Mouse (Mus musculus): ENCODE measurements around the gene Khk.

- TF ChIP-seq CTCF (conservative IDR thresholded peaks at IDR 0.05; ENCODE audit: insufficient read depth, insufficient read length, low read depth, low read length) (no peak), POLR2A (IDR thresholded peaks at IDR 0.05; ENCODE audit: low read depth, low read length) (no peak)
Observed at GRCm38 (mm10) chr5:30923119-30923518, 1.9 kb downstream of the Khk start.
